Mouse (Mus musculus) bone marrow, adult 2 months (tissue): ENCODE data around the gene Anxa9. TPM values are rescaled to one million over a fixed set of nuclear protein-coding genes. Genes with fewer than 3 reads are reported as not detected.

Experiments
- H3K27ac ChIP-seq: fragments of 200-500 bp; 2 replicates; pipeline ENCODE4 v1.5.1; 2012; ENCODE audit warnings: low read depth, mild to moderate bottlenecking, control low read depth, inconsistent platforms, low read length; ENCODE audit not compliant: control insufficient read depth, poor library complexity, insufficient read depth
- H3K4me1 ChIP-seq: fragments of 200-500 bp; 2 replicates; pipeline ENCODE4 v1.6.1; 2011; ENCODE audit warnings: low read length; ENCODE audit not compliant: control insufficient read depth, insufficient read depth
- H3K4me3 ChIP-seq: fragments of 200-500 bp; replicated peaks from 2 replicates; pipeline ENCODE3; 2011; ENCODE audit warnings: mild to moderate bottlenecking, low read depth, low read length, control low read depth; ENCODE audit not compliant: control insufficient read depth
- CTCF ChIP-seq: fragments of 200-500 bp; IDR thresholded peaks from 2 replicates; pipeline ENCODE4 v1.5.1; 2011; ENCODE audit warnings: low read length, control low read depth; ENCODE audit not compliant: control insufficient read depth, insufficient read depth
- POLR2A ChIP-seq: fragments of 200-500 bp; IDR thresholded peaks from 2 replicates; pipeline ENCODE4 v1.6.1; 2011; ENCODE audit warnings: low read depth, mild to moderate bottlenecking, control low read depth, low read length, borderline replicate concordance; ENCODE audit not compliant: control insufficient read depth
- WGBS: fragments of 180-500 bp; shearing (Covaris S2); methylation state at CpG from one replicate; pipeline ENCODE4 v1.1.7; 2018; 5-methylcytosine and 5-hydroxymethylcytosine counted together
- polyA plus RNA-seq: library from polyadenylated mRNA; stranded (reverse); fragments of >200 nt; gene quantifications from 2 replicates; pipeline ENCODE4 v1.2.4, GENCODE M21; 2011; ENCODE audit warnings: low replicate concordance; ENCODE audit not compliant: missing spikeins, insufficient read depth, insufficient read length

Gene Anxa9
- polyA plus RNA-seq, 1 experiment = 4.3 TPM

- Histone ChIP-seq H3K4me1 (peaks cover 2% of the 10 kb centered on the region; the same call in 1 of the 2 replicates), H3K27ac (no peak overlapping the region), H3K4me3 (no peak overlapping the region)
- WGBS = 88% methylated on average over 1 of the region's 1 CpGs
- no peak for TF ChIP-seq CTCF
- TF ChIP-seq POLR2A = no peak
These were observed 21.9 kb upstream of the Anxa9 start for GRCm38 (mm10) chr3:95328803-95329404.

- H3K4me1 ChIP-seq = peaks cover 2% of the 10 kb centered on the region; the same call in 1 of the 2 replicates
- TF ChIP-seq POLR2A (no peak), CTCF (no peak)
- 74% methylated on average over 6 of the region's 6 CpGs for WGBS
- no peak overlapping the region for H3K27ac ChIP-seq
- no peak overlapping the region for H3K4me3 ChIP-seq
These were observed 17.6 kb upstream of the Anxa9 start for GRCm38 (mm10) chr3:95324454-95325144.

GRCm38 (mm10) chr3:95323429-95323828, 16.5 kb upstream of the Anxa9 start:
- WGBS = 47% methylated on average over 3 of the region's 3 CpGs
- TF ChIP-seq CTCF = no peak
- TF ChIP-seq POLR2A = no peak
- Histone ChIP-seq H3K4me3 (no peak overlapping the region), H3K27ac (no peak overlapping the region; the same call in 1 of the 2 replicates), H3K4me1 (peaks cover 6% of the 10 kb centered on the region; the same call in 1 of the 2 replicates)

GRCm38 (mm10) chr3:95319701-95320625, 13.0 kb upstream of the Anxa9 start:
- 84% methylated on average over 12 of the region's 12 CpGs for WGBS
- Histone ChIP-seq H3K4me3 (no peak overlapping the region), H3K27ac (no peak overlapping the region), H3K4me1 (peaks cover 9% of the 10 kb centered on the region; the same call in 1 of the 2 replicates)
- TF ChIP-seq POLR2A (no peak), CTCF (no peak)

- Histone ChIP-seq H3K4me3 (no peak overlapping the region), H3K4me1 (peaks cover 7% of the 10 kb centered on the region; the same call in 1 of the 2 replicates), H3K27ac (no peak overlapping the region)
- 28% methylated on average over 2 of the region's 2 CpGs for WGBS
- TF ChIP-seq CTCF (no peak), POLR2A (no peak)
These were observed 12.1 kb upstream of the Anxa9 start for GRCm38 (mm10) chr3:95319110-95319509.

GRCm38 (mm10) chr3:95318548-95318947, 11.6 kb upstream of the Anxa9 start:
- TF ChIP-seq POLR2A (no peak), CTCF (no peak)
- WGBS = 45% methylated on average over 6 of the region's 6 CpGs
- Histone ChIP-seq H3K4me1 (peaks cover 7% of the 10 kb centered on the region; the same call in 1 of the 2 replicates), H3K27ac (no peak overlapping the region), H3K4me3 (no peak overlapping the region)

GRCm38 (mm10) chr3:95317414-95318080, 10.6 kb upstream of the Anxa9 start:
- Histone ChIP-seq H3K27ac (no peak overlapping the region), H3K4me1 (peaks cover 10% of the 10 kb centered on the region; the same call in 1 of the 2 replicates), H3K4me3 (no peak overlapping the region)
- TF ChIP-seq CTCF (peak; percentile 87), POLR2A (no peak)
- 33% methylated on average over 12 of the region's 12 CpGs for WGBS
